Mouse (Mus musculus) urinary bladder, adult 18-20 months (tissue): ENCODE measurements around the gene Gm42420.

Experiments used
- DNase-seq, 2 experiments: peaks; one replicate each; pipeline ENCODE4 v3.0.0; 2022; ENCODE audit warnings: low spot score in 2 of 2, mixed read lengths in 2 of 2

Gm42420 gene

GRCm38 (mm10) chr6:39585517-39585916 lies at the start of gene Gm42420:
Gm42420 (plus strand) TSS chr6:39585753.
- no peak for DNase-seq

DNA sequence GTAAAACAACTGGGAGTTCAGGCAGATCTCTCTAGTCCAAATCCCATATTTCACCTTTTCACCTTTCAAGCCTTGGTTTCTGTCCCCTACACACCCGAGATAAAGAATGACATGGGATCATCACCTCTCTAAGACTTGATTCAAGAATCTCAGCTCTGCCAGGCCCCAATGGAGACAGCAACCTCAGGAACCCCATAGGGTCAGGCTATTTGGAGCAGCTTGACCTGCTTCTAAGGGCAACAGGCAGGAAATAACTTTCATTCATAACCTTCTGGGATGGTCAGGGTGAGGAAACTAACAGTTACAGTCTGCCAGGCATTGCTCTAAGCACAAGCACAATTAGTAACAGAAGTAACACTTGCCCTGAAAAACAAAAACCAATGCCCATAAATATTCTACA lies 48.9 kb upstream of the Gm42420 start:
- no peak for DNase-seq

GRCm38 (mm10) chr6:39537276-39537675 lies 48.3 kb upstream of the Gm42420 start:
- DNase-seq: no peak

DNA sequence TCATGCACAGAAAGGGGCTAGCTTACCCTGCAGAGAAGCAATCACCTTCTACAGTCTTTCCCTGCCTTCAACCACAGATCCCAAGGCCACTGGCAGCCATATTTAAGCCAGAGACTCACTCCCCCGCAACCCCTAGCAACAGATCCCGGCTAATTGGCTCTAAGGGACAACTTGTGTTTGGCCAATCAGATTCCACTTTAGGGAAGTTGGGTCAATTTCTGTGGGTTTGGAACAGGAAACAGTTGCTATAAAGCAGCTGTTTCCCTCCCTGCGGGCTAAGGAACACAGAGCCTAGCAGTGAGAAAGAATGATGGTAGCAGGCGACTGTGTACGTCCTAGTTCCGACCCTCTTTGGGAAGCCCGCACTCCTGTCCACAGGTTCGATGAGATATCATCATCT lies 47.3 kb upstream of the Gm42420 start:
- no peak for DNase-seq

- no peak for DNase-seq
These were observed 45.8 kb upstream of the Gm42420 start for GRCm38 (mm10) chr6:39539679-39540155.

GRCm38 (mm10) chr6:39540563-39540962 lies 45.0 kb upstream of the Gm42420 start:
- DNase-seq: no peak

- DNase-seq: peak in 1 of 2 experiments; percentile 50
These were observed 42.6 kb upstream of the Gm42420 start for GRCm38 (mm10) chr6:39542631-39543597.

DNA sequence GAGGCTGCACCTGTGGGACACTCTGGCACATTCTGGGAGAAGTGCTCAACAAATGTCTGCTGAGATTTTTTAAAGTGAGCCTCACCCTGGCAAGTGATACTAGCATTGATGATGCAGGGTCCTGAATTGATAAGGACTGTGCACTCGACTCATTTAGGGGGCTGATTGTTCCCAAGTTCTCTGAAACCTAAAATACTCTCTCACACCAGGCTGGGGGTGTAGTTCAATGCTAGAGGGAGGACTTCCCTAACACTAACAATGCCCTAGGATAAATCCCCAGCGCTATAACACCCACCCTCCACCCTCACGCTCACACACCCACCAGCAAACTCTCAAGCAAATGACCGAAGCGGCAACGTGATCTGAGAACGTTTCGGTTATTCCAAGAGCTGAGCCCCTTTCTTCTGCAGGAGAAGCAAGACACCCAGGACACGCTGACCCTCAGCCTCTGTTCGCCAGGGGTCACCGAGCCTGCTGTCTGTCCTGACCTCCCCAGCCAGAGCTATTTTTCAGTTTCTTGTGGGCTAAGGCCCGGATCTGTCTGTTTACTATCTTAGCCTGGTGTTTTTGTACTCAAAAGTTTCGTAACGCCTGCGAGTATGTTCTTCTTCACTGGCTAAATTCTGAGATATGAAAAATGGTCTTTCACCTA lies 41.7 kb upstream of the Gm42420 start:
- DNase-seq: no peak

GRCm38 (mm10) chr6:39545474-39545873 lies 40.1 kb upstream of the Gm42420 start:
- DNase-seq: no peak

DNA sequence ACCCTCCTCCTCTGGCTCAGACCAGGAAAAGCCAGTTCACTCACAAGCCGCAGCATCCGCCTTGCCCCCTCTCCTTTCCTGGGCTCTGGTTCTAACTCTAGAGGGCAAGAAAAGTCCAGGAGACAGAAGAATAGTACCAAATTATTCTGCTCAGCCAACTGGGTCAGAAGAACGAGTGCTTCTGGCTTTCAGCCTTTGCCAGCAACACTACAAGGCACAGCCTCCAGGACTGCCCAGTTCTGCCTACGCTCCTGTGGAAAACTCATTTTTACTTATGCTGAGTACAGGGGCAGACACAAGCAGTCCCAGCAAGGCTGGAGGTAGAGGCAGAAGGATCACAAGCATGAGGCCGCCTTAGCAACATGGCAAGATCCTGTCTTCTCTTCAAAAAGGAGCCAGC lies 37.5 kb upstream of the Gm42420 start:
- no peak for DNase-seq

GRCm38 (mm10) chr6:39551981-39552636 lies 33.4 kb upstream of the Gm42420 start:
- no peak for DNase-seq

GRCm38 (mm10) chr6:39554888-39555647 lies 30.5 kb upstream of the Gm42420 start:
- DNase-seq: no peak

- DNase-seq: no peak
These were observed 30.0 kb upstream of the Gm42420 start for GRCm38 (mm10) chr6:39555648-39555945.

DNA sequence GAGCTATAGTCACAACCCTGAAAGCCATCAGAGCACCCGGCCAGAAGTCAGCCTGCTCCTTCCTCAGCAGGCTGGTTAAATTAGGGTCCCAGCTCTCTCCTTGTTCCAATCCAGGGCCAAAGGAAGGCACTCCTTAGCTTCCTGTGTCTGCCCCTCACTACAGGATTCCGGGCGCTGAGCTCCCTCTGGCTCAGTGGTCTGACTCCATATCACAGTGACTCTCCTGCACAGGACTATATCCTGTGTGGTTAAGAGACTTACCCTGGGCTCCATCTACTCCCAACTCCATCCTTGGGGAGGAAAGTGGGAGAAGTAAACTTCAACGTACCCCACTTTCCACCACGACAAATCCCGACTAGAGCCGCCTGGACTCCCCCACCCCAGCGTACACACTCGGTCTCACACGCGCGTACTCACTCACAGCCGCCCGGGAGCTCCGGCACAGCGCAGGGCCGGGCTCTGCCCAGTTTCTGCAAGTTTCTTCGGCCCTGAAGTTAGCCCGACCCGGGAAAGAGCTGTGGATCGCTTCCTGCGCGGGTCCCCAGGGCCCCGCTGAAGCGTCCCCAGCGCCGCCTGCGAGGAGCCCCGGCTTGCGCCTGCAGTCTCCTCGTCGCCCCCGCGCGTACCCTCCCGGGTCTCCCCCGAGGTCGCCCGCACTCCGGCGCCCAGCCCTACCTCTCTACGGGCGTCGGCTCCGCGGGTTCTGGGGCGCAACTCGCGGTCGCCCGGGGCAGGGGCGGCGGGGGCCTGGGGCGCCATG lies 28.5 kb upstream of the Gm42420 start:
- DNase-seq: peak in 1 of 2 experiments; percentile 47

DNA sequence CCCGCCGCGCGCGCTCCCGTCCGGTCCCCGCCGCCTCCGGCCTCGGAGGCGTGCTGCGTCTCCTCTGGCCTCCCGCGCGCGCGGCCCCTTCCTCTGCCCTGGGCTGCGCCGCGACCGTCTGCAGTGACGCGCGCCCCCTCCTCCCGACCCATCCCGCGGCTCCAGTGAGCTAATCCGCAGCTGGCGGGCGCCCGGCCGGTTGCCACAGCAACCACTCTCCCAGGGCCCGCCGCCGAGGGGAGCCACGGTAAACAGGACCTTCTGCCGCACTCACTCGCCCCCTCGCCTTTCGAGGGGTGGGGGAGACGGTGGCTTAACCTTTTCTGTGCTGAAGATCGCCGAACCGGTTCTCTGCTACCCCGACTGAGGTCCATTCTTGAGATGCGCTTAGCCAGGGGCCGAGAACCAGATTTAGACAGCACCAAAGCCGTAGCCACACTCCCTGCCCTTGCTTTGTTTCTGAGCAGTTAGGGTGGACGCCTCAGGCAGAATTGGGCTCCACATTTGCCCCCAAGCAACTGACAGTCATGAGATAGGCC lies 27.8 kb upstream of the Gm42420 start, which contains the start of gene Dennd2a:
Gene Dennd2a, minus strand, starts transcription at position 145 of the 539 bp plus-strand sequence.
- no peak for DNase-seq

- no peak for DNase-seq
These were observed 26.1 kb upstream of the Gm42420 start for GRCm38 (mm10) chr6:39559276-39559939.

- peak; percentile 54 to 72 for DNase-seq
These were observed 23.2 kb upstream of the Gm42420 start for GRCm38 (mm10) chr6:39562166-39563015.

- DNase-seq: no peak
These were observed 18.0 kb upstream of the Gm42420 start for GRCm38 (mm10) chr6:39567528-39567927.

GRCm38 (mm10) chr6:39570426-39570825 lies 15.1 kb upstream of the Gm42420 start:
- no peak for DNase-seq
